8 mouse cellular contexts compared by ENCODE assay signal in the genomic region with DNA sequence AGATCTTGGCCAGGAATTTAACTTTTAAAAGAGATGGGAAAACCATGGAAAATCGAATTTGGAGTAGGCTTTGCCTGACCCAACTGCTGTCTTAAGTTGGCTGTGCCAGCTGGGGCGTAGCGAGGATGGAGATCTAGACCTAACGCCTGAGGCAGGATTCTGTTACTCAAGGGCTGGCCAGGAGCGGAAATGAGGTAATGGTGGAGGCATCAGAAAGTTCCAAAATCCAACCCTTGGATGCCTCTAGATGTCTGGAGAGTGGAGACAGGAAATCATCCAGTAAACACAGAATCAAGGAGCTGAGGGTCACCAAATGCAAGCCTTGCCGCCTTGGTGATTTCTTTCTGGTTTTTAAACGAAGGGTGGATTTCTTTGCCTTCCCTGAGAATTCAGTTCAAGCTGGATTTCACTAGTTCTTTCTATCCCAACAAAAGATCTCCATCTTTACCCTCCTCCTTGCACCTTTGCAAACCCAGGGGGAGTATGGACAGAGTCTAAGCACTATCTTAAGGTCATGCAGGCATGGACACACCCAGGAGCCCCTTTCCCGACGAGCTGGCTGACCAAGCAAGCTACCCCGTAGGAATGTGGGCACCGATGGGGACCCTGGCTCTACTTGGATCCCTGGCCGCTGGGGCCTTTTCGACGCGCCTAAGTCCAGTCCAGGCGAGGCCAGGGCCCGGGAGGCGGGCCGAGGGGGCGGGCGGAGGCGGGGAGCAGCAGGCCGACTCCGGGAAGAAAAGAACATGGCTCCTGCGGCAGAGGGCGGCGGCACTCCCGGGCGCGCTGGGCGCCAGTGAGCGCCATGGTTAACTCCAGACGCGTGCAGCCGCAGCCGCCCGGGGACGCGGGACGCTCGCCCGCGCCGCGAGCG. TPM values are rescaled to one million over a fixed set of nuclear protein-coding genes. Genes with fewer than 3 reads are reported as not detected.
DNase-seq lines count a peak whose midpoint lies in the region; ATAC-seq lines count a peak whose summit lies in the region.

Gene Pkd2, plus strand, starts transcription at position 619 of the 874 bp plus-strand sequence.

- peak within 1 kb of the TSS; percentile 82 for H3K27ac ChIP-seq in intestine, embryonic 14.5 days (ENCODE audit: low read depth)

- H3K36me3 ChIP-seq in erythroblast, embryonic 14.5 days (ENCODE audit: control insufficient read depth) = no peaks in the 10 kb centered on the region
- peaks cover 5% of the 10 kb centered on the region; the same call in 1 of the 2 replicates for H3K36me3 ChIP-seq in intestine, embryonic 14.5 days (ENCODE audit: control insufficient read depth, insufficient read depth, low read length)

- H3K4me1 ChIP-seq in erythroblast, embryonic 14.5 days (ENCODE audit: control insufficient read depth) = peaks cover 2% of the 10 kb centered on the region; the same call in 1 of the 2 replicates
- H3K4me1 ChIP-seq in intestine, embryonic 14.5 days (replicated peaks; ENCODE audit: control insufficient read depth, insufficient read depth, low read length) = peaks cover 14% of the 10 kb centered on the region

- peak; percentile 82 for DNase-seq in embryo, embryonic 10.5 days (ENCODE audit: low spot score)
- peak; percentile 69 to 79 for DNase-seq in gastrocnemius, postnatal 36 days
- peak; percentile 91 for DNase-seq in intestine, embryonic 14.5 days (ENCODE audit: low spot score)
- peak; percentile 61 to 75 for DNase-seq in left cerebral cortex, postnatal 36 days (ENCODE audit: low spot score in 2 of 2)
- DNase-seq in right cerebral cortex, postnatal 36 days (ENCODE audit: low spot score in 2 of 2) = peak; percentile 43 to 47

- H3K4me3 ChIP-seq in erythroblast, embryonic 14.5 days (replicated peaks) = peak within 1 kb of the TSS; percentile 57
- H3K4me3 ChIP-seq in intestine, embryonic 14.5 days (ENCODE audit: low read depth, low read length) = peak within 1 kb of the TSS; percentile 90

- H3K9ac ChIP-seq in intestine, embryonic 14.5 days (ENCODE audit: low read length) = peak within 1 kb of the TSS; percentile 74

- intact Hi-C loops in gastrocnemius, postnatal 36 days (cut with DNase I) = no loop called here
- intact Hi-C loops in left cerebral cortex, postnatal 36 days (cut with DNase I) = loop anchor here (5.0 kb wide), 1 partner anchor 347 kb away; the partner anchor contains the start of gene Sparcl1

- ATAC-seq in erythroblast, adult 5-6 weeks (replicated peaks; ENCODE audit: low FRiP score, poor library complexity, severe bottlenecking) = no peak
- ATAC-seq in intestine, embryonic 14.5 days (replicated peaks; ENCODE audit: low FRiP score, low TSS enrichment, low read depth) = peak; percentile 92
- ATAC-seq in megakaryocyte progenitor cell, adult 5-6 weeks (replicated peaks; ENCODE audit: poor library complexity) = peak; percentile 66

- H3K4me2 ChIP-seq in intestine, embryonic 14.5 days (ENCODE audit: low read length) = peak within 1 kb of the TSS; percentile 74

- peaks cover 20% of the 10 kb centered on the region for H3K27me3 ChIP-seq in erythroblast, embryonic 14.5 days (ENCODE audit: control insufficient read depth)
- H3K27me3 ChIP-seq in intestine, embryonic 14.5 days (replicated peaks; ENCODE audit: control insufficient read depth, insufficient read depth, low read length) = no peaks in the 10 kb centered on the region

- WGBS in intestine, embryonic 14.5 days = 10% methylated on average over 42 of the region's 46 CpGs

- H3K9me3 ChIP-seq in erythroblast, embryonic 14.5 days (ENCODE audit: control insufficient read depth, low read length) = no peaks in the 10 kb centered on the region; the same call in 1 of the 2 replicates
- no peaks in the 10 kb centered on the region; the same call in 1 of the 2 replicates for H3K9me3 ChIP-seq in intestine, embryonic 14.5 days (ENCODE audit: control insufficient read depth, low read length)

RNA-seq across cellular contexts. Expression of gene Pkd2, which starts in this region (rescaled TPM):
- 0.02 TPM in 1 of 2 replicates, not detected in the other for polyA plus RNA-seq in erythroblast, embryonic 14.5 days (2012)
- 0.21 and 0.38 TPM in 2 replicates for total RNA-seq in erythroblast, adult 5-6 weeks (2015; ENCODE audit: low replicate concordance)
- total RNA-seq in erythroblast, adult 5-6 weeks (2017; ENCODE audit: low replicate concordance) = 0.26 and 0.84 TPM in 2 replicates
- total RNA-seq in gastrocnemius, postnatal 36 days (2021) = 10 to 100 TPM; 11.1 to 12.2 TPM
- 19.6 and 21.7 TPM in 2 replicates for polyA plus RNA-seq in intestine, embryonic 14.5 days (2014; fragmentation: Nextera tagmentation; extraction: Ambion mirVana)
- 10 to 100 TPM; 21.8 to 29.2 TPM for total RNA-seq in left cerebral cortex, postnatal 36 days (2021)
- 2.3 and 2.4 TPM in 2 replicates for total RNA-seq in megakaryocyte progenitor cell, adult 5-6 weeks (2015)
- total RNA-seq in megakaryocyte progenitor cell, adult 5-6 weeks (2017) = 2.0 and 3.8 TPM in 2 replicates

Comparison
In these comparisons a context has a peak if more than half of its experiments do, and no peak if none do; other contexts are left out.
1. RNA of gene Pkd2 (polyA plus RNA-seq): 19.6 to 21.7 TPM in intestine, embryonic 14.5 days; 0.02 TPM in erythroblast, embryonic 14.5 days; every median in the first group is over 10 times any median in the second.
2. Peak in every context shown above with its lines, with median percentiles within 50 percentile points of each other: DNase-seq.